Mouse (Mus musculus): ENCODE data around the gene Ncapd2. TPM values are rescaled to one million over a fixed set of nuclear protein-coding genes. Genes with fewer than 3 reads are reported as not detected.

The Ncapd2 gene
- polyA plus RNA-seq, 1 experiment from 2014 or later, result 135 TPM

DNA sequence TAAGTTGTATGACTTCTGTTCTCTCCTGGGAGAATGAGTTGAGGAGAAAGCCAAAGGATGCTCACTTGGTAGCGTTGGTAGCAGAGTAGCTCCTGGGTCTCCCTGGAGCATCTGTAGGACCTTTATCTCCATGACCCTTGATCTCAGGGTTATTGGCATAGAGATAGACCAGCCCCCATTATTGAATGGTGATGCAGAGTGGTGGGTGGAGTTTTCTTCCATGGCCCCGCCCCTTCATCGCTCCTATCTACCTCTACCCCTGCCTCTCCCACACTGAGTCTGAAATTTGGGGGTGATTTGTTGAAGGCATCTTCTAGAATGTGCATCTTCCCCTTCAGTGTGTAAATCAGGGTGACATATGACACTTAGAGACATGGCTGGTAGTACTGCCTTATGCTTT is 35.0 kb downstream of the Ncapd2 start:
- ATAC-seq (ENCODE audit: low read depth), result no peak
- Histone ChIP-seq H3K9ac (ENCODE audit: low read length) (no peak overlapping the region), H3K4me2 (ENCODE audit: low read depth, low read length) (no peak overlapping the region), H3K27ac (ENCODE audit: low read length) (no peak overlapping the region), H3K9me3 (ENCODE audit: control insufficient read depth, low read length) (no peaks in the 10 kb centered on the region), H3K27me3 (ENCODE audit: control insufficient read depth, insufficient read depth, low read depth, low read length) (no peaks in the 10 kb centered on the region), H3K4me3 (ENCODE audit: low read length) (no peak overlapping the region), H3K36me3 (ENCODE audit: control insufficient read depth, insufficient read depth, low read length) (peaks cover 23% of the 10 kb centered on the region), H3K4me1 (replicated peaks; ENCODE audit: control insufficient read depth, insufficient read depth, low read length) (0 out of 2 replicates have a peak, but pooled peaks cover 2% of the 10 kb centered on the region)
- 81% methylated on average over 3 of the region's 3 CpGs for WGBS

DNA sequence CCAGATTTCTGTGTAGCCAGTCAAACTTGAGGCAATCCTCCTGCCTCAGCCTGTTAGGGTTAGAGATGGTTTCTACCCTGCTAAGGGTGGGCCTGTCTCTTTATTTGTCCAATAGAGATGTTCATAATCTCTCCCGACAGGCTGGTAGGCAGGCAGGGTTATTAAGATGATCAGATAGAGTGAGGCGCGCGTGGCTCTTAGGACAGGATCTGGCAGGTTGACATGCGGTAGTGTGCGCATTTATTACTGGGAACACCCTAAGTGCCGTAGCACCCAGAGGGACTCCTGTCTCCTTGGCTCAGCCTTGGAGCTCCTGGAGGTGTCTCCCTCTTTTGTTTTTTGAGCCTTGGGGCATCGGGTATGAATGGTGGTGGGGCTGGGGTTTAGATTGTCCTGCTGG is 36.2 kb downstream of the Ncapd2 start:
- no peak for ATAC-seq (ENCODE audit: low read depth)
- H3K27ac ChIP-seq (ENCODE audit: low read length), result no peak overlapping the region
- H3K27me3 ChIP-seq (ENCODE audit: control insufficient read depth, insufficient read depth, low read depth, low read length), result no peaks in the 10 kb centered on the region
- H3K4me1 ChIP-seq (replicated peaks; ENCODE audit: control insufficient read depth, insufficient read depth, low read length), result no peaks in the 10 kb centered on the region
- WGBS, result 87% methylated on average over 8 of the region's 8 CpGs
- no peak overlapping the region for H3K4me3 ChIP-seq (ENCODE audit: low read length)
- H3K9me3 ChIP-seq (ENCODE audit: control insufficient read depth, low read length), result no peaks in the 10 kb centered on the region
- H3K9ac ChIP-seq (ENCODE audit: low read length), result no peak overlapping the region
- peaks cover 14% of the 10 kb centered on the region; the same call in 1 of the 2 replicates for H3K36me3 ChIP-seq (ENCODE audit: control insufficient read depth, insufficient read depth, low read length)
- H3K4me2 ChIP-seq (ENCODE audit: low read depth, low read length), result no peak overlapping the region

DNA sequence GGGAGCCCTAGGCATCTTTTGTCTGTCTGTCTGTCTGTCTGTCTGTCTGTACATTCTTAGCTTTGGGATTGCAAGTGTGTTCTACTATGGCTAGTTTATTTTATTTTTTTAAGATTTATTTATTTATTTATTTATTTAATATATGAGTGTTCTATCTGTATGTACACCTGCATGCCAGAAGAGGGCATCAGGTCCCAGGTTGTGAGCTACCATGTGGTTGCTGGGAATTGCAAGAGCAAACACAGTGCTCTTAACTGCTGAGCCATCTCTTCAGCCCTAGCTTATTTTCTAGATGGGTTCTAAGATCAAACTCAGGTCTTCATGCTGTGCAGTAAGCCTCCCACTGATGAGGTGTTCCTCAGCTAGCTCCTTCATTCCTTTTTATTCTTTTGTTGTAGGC is 37.0 kb downstream of the Ncapd2 start:
- no peak overlapping the region for H3K27ac ChIP-seq (ENCODE audit: low read length)
- H3K4me1 ChIP-seq (replicated peaks; ENCODE audit: control insufficient read depth, insufficient read depth, low read length), result 0 out of 2 replicates have a peak, but pooled peaks cover 3% of the 10 kb centered on the region
- no peak overlapping the region for H3K9ac ChIP-seq (ENCODE audit: low read length)
- no peak overlapping the region for H3K4me3 ChIP-seq (ENCODE audit: low read length)
- no peak for ATAC-seq (ENCODE audit: low read depth)
- H3K9me3 ChIP-seq (ENCODE audit: control insufficient read depth, low read length), result no peaks in the 10 kb centered on the region
- peaks cover 10% of the 10 kb centered on the region; the same call in 1 of the 2 replicates for H3K36me3 ChIP-seq (ENCODE audit: control insufficient read depth, insufficient read depth, low read length)
- no peaks in the 10 kb centered on the region for H3K27me3 ChIP-seq (ENCODE audit: control insufficient read depth, insufficient read depth, low read depth, low read length)
- H3K4me2 ChIP-seq (ENCODE audit: low read depth, low read length), result no peak overlapping the region

- 84% methylated on average over 4 of the region's 4 CpGs for WGBS
- no peaks in the 10 kb centered on the region for H3K27me3 ChIP-seq (ENCODE audit: control insufficient read depth, insufficient read depth, low read depth, low read length)
- H3K27ac ChIP-seq (ENCODE audit: low read length), result no peak overlapping the region
- H3K9me3 ChIP-seq (ENCODE audit: control insufficient read depth, low read length), result no peaks in the 10 kb centered on the region
- H3K4me3 ChIP-seq (ENCODE audit: low read length), result no peak overlapping the region
- no peak overlapping the region for H3K4me2 ChIP-seq (ENCODE audit: low read depth, low read length)
- peaks cover 7% of the 10 kb centered on the region; the same call in 1 of the 2 replicates for H3K4me1 ChIP-seq (replicated peaks; ENCODE audit: control insufficient read depth, insufficient read depth, low read length)
- no peak for ATAC-seq (ENCODE audit: low read depth)
- peaks cover 4% of the 10 kb centered on the region; the same call in 1 of the 2 replicates for H3K36me3 ChIP-seq (ENCODE audit: control insufficient read depth, insufficient read depth, low read length)
- no peak overlapping the region for H3K9ac ChIP-seq (ENCODE audit: low read length)
Measured at GRCm38 (mm10) chr6:125153682-125154081, 37.8 kb downstream of the Ncapd2 start.

DNA sequence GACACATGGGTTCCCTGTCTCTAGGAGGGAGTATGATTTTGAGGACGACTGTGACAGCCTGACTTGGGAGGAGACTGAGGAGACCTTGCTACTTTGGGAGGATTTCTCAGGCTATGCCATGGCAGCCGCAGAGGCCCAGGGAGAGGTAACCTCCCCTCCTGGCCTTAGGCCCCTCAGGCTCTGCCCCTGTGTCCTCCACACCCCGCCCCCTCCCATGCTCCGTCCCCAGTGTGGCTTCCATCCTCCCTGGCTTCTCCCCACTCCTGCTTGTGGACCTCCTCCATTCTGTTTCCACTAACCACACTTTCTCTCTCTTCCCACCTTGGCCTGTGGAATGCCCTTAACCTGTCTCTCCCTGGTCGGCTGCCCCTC is 38.5 kb downstream of the Ncapd2 start:
- WGBS, result 79% methylated on average over 5 of the region's 5 CpGs
- no peak overlapping the region for H3K27ac ChIP-seq (ENCODE audit: low read length)
- H3K4me1 ChIP-seq (replicated peaks; ENCODE audit: control insufficient read depth, insufficient read depth, low read length), result peaks cover 11% of the 10 kb centered on the region
- H3K9me3 ChIP-seq (ENCODE audit: control insufficient read depth, low read length), result no peaks in the 10 kb centered on the region
- H3K4me3 ChIP-seq (ENCODE audit: low read length), result no peak overlapping the region
- ATAC-seq (ENCODE audit: low read depth), result no peak
- H3K9ac ChIP-seq (ENCODE audit: low read length), result no peak overlapping the region
- no peak overlapping the region for H3K4me2 ChIP-seq (ENCODE audit: low read depth, low read length)
- no peaks in the 10 kb centered on the region for H3K27me3 ChIP-seq (ENCODE audit: control insufficient read depth, insufficient read depth, low read depth, low read length)
- H3K36me3 ChIP-seq (ENCODE audit: control insufficient read depth, insufficient read depth, low read length), result no peaks in the 10 kb centered on the region

DNA sequence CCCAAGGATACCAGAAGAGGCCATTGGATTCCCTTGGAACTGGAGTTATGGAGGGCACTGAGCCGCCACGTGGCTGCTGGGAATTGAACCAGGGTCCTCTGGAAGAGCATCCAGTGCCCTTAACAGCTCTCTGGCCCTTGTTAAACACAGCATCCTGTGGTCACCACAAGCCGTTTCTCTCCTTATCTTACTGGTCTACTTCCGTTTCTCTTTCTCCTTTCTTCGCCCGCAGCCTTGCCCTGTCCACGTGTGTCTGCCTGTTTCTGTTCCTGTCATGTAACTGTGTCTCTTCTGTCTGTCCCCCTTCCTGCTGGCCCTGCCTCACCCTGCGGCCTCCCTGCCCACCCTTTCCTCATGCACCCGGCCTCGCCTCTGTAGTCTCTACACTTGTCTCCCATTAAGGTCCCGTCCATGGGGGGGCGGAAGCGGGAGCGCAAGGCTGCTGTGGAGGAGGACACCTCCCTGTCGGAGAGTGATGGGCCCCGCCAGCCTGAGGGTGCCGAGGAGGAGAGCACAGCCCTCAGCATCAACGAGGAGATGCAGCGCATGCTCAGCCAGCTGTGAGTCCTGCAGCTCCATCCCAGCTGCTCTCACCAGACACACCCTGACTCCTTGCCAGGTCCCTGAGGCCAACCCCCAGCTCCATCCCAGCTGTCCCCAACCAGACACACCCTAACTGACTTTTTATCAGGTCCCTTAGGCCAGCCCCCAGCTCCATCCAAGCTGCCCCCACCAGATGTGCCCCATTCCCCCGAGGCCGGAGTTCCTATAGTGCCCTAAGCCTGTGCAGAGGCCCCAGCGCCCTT is 39.1 kb downstream of the Ncapd2 start:
- no peak overlapping the region for H3K4me2 ChIP-seq (ENCODE audit: low read depth, low read length)
- H3K4me3 ChIP-seq (ENCODE audit: low read length), result no peak overlapping the region
- no peak overlapping the region for H3K9ac ChIP-seq (ENCODE audit: low read length)
- H3K4me1 ChIP-seq (replicated peaks; ENCODE audit: control insufficient read depth, insufficient read depth, low read length), result peaks cover 13% of the 10 kb centered on the region
- 74% methylated on average over 22 of the region's 22 CpGs for WGBS
- H3K27ac ChIP-seq (ENCODE audit: low read length), result no peak overlapping the region
- H3K9me3 ChIP-seq (ENCODE audit: control insufficient read depth, low read length), result no peaks in the 10 kb centered on the region
- no peaks in the 10 kb centered on the region for H3K27me3 ChIP-seq (ENCODE audit: control insufficient read depth, insufficient read depth, low read depth, low read length)
- ATAC-seq (ENCODE audit: low read depth), result no peak
- H3K36me3 ChIP-seq (ENCODE audit: control insufficient read depth, insufficient read depth, low read length), result no peaks in the 10 kb centered on the region

- no peak for ATAC-seq (ENCODE audit: low read depth)
- H3K4me1 ChIP-seq (replicated peaks; ENCODE audit: control insufficient read depth, insufficient read depth, low read length), result peaks cover 31% of the 10 kb centered on the region
- no peaks in the 10 kb centered on the region for H3K36me3 ChIP-seq (ENCODE audit: control insufficient read depth, insufficient read depth, low read length)
- no peaks in the 10 kb centered on the region for H3K27me3 ChIP-seq (ENCODE audit: control insufficient read depth, insufficient read depth, low read depth, low read length)
- no peak overlapping the region for H3K4me3 ChIP-seq (ENCODE audit: low read length)
- H3K4me2 ChIP-seq (ENCODE audit: low read depth, low read length), result no peak overlapping the region
- peak overlapping the region; percentile 42; the same call in 1 of the 2 replicates for H3K9ac ChIP-seq (ENCODE audit: low read length)
- no peaks in the 10 kb centered on the region for H3K9me3 ChIP-seq (ENCODE audit: control insufficient read depth, low read length)
- 72% methylated on average over 7 of the region's 7 CpGs for WGBS
- H3K27ac ChIP-seq (ENCODE audit: low read length), result peak overlapping the region; percentile 25
Measured at GRCm38 (mm10) chr6:125149569-125149950, 41.9 kb downstream of the Ncapd2 start.

GRCm38 (mm10) chr6:125148926-125149568 is 42.5 kb downstream of the Ncapd2 start:
- H3K4me2 ChIP-seq (ENCODE audit: low read depth, low read length), result no peak overlapping the region
- no peaks in the 10 kb centered on the region for H3K9me3 ChIP-seq (ENCODE audit: control insufficient read depth, low read length)
- no peaks in the 10 kb centered on the region for H3K36me3 ChIP-seq (ENCODE audit: control insufficient read depth, insufficient read depth, low read length)
- ATAC-seq (ENCODE audit: low read depth), result no peak
- no peaks in the 10 kb centered on the region for H3K27me3 ChIP-seq (ENCODE audit: control insufficient read depth, insufficient read depth, low read depth, low read length)
- 77% methylated on average over 16 of the region's 16 CpGs for WGBS
- peak overlapping the region; percentile 42; the same call in 1 of the 2 replicates for H3K9ac ChIP-seq (ENCODE audit: low read length)
- H3K4me3 ChIP-seq (ENCODE audit: low read length), result no peak overlapping the region
- H3K27ac ChIP-seq (ENCODE audit: low read length), result peak overlapping the region; percentile 15
- peaks cover 31% of the 10 kb centered on the region for H3K4me1 ChIP-seq (replicated peaks; ENCODE audit: control insufficient read depth, insufficient read depth, low read length)

- no peak overlapping the region for H3K4me3 ChIP-seq (ENCODE audit: low read length)
- no peaks in the 10 kb centered on the region for H3K9me3 ChIP-seq (ENCODE audit: control insufficient read depth, low read length)
- 54% methylated on average over 18 of the region's 18 CpGs for WGBS
- peaks cover 31% of the 10 kb centered on the region for H3K4me1 ChIP-seq (replicated peaks; ENCODE audit: control insufficient read depth, insufficient read depth, low read length)
- H3K36me3 ChIP-seq (ENCODE audit: control insufficient read depth, insufficient read depth, low read length), result peaks cover 3% of the 10 kb centered on the region; the same call in 1 of the 2 replicates
- no peak overlapping the region for H3K4me2 ChIP-seq (ENCODE audit: low read depth, low read length)
- peak overlapping the region; percentile 65 for H3K27ac ChIP-seq (ENCODE audit: low read length)
- 0 out of 2 replicates have a peak overlapping the region, but pooled peaks have one; percentile 0 for H3K9ac ChIP-seq (ENCODE audit: low read length)
- 0 out of 2 replicates have a peak, but pooled peaks have one; percentile 24 for ATAC-seq (ENCODE audit: low read depth)
- no peaks in the 10 kb centered on the region for H3K27me3 ChIP-seq (ENCODE audit: control insufficient read depth, insufficient read depth, low read depth, low read length)
Measured at GRCm38 (mm10) chr6:125148251-125148925, 43.1 kb downstream of the Ncapd2 start.
